Mouse (Mus musculus) layer of hippocampus, adult 2 months (tissue): Measurements from ENCODE around the gene Sgsm3. TPM values are rescaled to one million over a fixed set of nuclear protein-coding genes. Genes with fewer than 3 reads are reported as not detected.
A peak's percentile ranks its signal among the peaks of the same experiment; 100 is the strongest.

Experiments
- DNase-seq, 2 experiments: peaks; one replicate each; pipeline ENCODE4 v3.0.0; 2022; ENCODE audit warnings: low spot score in 2 of 2
- H3K27ac ChIP-seq: fragments of 200-600 bp; 2 replicates; pipeline ENCODE4 v1.8.1; 2022
- H3K4me3 ChIP-seq: fragments of 200-600 bp; 2 replicates; pipeline ENCODE4 v1.8.1; 2022; ENCODE audit warnings: mild to moderate bottlenecking
- CTCF ChIP-seq: fragments of 200-600 bp; conservative IDR thresholded peaks from 2 replicates; pipeline ENCODE4 v1.8.1; 2022; ENCODE audit warnings: antibody characterized with exemption, mild to moderate bottlenecking, moderate library complexity
- total RNA-seq, 2 experiments: library from RNA; stranded (reverse); gene quantifications; 2 replicates each; pipeline ENCODE4 v1.2.3; 2021

The Sgsm3 gene
- total RNA-seq, 2 experiments from 2014 or later = 83.0 to 89.2 TPM

DNA sequence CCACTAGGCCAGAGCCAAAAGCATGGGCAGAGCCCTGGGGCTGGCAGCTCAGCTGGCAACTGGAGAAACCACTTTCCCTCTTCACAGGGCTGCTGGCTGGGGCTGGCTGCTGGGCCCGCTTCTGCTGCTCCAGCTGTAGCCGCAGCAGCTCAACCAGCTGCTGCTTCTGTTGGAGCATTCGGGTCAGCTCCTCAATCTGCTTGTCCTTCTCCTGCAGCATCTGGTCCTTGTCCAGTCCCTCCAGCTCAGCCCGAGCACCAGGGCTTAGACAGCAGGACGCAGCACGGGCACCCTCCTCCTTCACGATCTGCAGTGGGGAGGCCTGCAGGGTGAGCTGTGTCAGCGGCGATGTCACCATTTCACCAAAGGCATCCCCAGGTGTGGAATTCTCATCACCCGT is 38.9 kb downstream of the Sgsm3 start:
- Histone ChIP-seq H3K27ac (peak overlapping the region; percentile 76), H3K4me3 (no peak overlapping the region)
- DNase-seq = no peak
- TF ChIP-seq CTCF = no peak

DNA sequence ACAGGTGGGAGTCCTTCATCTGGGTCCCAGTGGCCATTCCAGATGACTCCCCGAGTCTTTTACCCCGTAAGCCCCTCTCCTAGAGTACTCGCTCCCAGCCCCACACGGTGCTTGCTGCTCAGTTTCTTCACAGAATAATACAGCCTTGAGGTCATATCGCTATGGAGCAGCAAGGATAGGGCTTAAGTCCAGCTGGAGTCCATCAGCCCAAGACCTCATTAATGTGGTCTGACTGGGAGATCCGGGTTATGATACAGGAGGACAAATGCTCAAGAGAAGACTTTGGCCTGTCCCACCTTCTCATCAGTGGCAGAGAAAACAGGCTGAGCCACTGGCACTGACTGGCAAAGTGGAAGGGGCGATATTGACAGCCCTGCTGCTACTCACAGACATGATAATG is 39.7 kb downstream of the Sgsm3 start:
- no peak for TF ChIP-seq CTCF
- no peak overlapping the region for H3K27ac ChIP-seq

DNA sequence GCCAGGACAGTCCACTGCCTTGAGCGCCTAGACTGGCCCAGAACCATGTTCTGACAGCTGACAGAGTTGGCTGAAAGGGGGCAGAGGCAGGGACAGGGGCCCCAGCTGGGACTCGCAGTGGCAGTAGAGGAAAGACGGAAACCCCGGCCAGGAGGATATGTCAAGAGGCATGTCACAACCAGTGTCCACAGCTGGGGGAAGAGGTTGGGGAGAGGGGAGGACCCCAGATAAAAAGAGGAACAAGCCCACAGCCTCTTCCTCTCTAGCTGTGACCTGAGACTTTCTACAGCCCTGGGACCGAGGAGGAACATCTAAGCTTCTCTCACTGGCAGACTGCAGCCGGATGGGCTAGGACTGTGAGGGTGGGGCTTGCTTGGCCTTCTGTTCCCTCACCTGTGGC is 43.8 kb downstream of the Sgsm3 start:
- no peak for DNase-seq
- Histone ChIP-seq H3K4me3 (no peak overlapping the region), H3K27ac (0 out of 2 replicates have a peak overlapping the region, but pooled peaks have one; percentile 18)
- no peak for TF ChIP-seq CTCF

More for the DNA sequence above, 39.7 kb downstream of the Sgsm3 start:
- H3K4me3 ChIP-seq = no peak overlapping the region
- no peak for DNase-seq

DNA sequence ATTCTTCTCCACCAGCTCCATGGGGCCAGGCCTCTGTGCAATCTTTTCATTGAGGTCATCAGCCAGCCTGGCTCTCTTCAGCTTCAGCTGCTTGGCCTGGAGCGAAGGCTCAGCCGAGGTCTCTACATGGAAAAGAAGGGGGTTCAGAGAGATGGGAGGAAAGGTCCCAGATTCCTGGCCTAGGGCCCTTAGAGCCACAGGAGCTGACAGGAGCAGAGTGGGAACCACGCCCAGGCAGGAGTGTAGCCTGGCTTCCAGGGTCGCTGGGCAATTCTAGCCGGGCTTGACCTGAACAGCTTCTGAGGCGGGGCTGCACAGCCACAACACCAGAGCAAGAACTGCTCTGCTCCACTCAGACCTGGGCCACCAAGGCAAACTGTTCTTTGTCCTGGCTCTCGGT is 44.9 kb downstream of the Sgsm3 start:
- TF ChIP-seq CTCF = no peak
- DNase-seq = no peak
- Histone ChIP-seq H3K27ac (0 out of 2 replicates have a peak overlapping the region, but pooled peaks have one; percentile 14), H3K4me3 (no peak overlapping the region)

DNA sequence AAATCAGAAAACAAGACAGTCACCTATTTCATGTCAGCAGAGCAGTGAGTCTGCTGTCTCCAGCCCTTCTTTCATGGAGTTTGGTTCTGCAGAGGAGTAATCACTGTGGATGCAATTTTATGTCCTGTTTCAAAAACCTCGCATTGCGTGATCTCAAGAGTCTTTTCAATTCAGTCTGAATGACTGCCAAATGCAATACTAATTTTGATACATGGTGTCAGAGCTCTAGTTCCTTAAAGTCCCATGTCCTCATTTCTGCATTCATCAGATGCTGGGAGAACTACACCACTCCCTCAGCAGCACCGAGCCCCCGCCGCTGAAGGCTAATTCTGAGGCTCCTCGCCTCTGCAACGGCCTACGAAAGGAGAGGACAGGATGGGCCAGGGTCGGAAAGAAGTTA is 46.3 kb downstream of the Sgsm3 start:
- Histone ChIP-seq H3K4me3 (no peak overlapping the region), H3K27ac (peak overlapping the region; percentile 48; the same call in 1 of the 2 replicates)
- TF ChIP-seq CTCF = no peak
- no peak for DNase-seq

DNA sequence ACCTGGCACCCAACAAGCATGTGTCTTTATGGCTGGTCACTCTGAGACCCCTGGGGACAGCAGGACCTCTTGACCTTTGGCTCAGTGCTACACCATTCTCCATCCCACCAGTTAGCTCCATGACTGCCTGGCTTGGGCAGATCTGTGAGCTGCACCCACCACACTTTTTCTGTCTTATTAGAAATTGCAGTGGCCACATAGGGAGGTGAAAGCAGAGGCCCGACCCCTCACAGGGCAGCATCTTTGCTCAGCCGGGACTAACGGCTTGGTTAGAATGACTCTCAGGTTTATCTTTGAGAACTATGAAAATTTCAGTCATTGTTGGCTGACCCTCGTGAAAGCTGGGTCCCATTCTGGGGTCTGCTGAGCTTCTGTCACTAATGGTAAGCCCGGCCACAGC is 49.3 kb downstream of the Sgsm3 start:
- Histone ChIP-seq H3K27ac (peak overlapping the region; percentile 53; the same call in 1 of the 2 replicates), H3K4me3 (no peak overlapping the region)
- no peak for TF ChIP-seq CTCF
- DNase-seq = no peak

DNA sequence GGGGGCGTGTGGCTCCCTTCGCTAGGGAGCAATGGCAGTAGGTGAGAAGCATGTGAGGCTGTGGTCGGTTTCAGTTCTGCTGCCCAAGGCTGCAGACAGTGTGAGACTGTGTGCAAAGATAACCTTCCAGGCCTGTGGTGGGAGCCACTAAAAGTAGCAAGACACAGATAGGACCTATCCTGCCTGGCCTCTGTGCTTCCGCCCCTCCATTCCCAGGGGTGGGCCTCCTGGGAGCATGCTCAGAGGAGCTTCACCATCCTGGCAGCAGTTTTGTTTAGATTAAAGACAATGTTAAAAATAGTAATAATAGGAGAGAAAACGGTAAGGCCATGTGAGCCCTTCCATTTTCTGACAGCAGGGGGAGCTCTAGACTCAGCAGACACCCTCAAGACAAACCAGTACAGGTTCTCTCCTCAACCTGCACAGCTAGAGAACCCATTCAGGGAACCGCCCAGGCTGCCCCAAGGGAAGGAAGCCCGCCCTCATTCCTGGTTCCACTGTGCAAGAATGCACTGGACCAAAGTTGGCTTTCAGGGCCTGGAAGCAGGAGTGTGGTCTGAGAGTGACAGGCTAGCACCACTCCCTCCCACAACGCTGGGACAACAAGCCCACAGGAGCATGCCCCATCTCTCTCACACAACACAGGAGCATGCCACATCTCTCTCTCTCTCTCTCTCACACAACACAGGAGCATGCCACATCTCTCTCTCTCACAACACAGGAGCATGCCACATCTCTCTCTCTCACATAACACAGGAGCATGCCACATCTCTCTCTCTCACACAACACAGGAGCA is 50.0 kb downstream of the Sgsm3 start:
- peak; percentile 96 for TF ChIP-seq CTCF
- DNase-seq = peak; percentile 79 to 88
- no peak overlapping the region for H3K4me3 ChIP-seq
- peak overlapping the region; percentile 53; the same call in 1 of the 2 replicates for H3K27ac ChIP-seq

DNA sequence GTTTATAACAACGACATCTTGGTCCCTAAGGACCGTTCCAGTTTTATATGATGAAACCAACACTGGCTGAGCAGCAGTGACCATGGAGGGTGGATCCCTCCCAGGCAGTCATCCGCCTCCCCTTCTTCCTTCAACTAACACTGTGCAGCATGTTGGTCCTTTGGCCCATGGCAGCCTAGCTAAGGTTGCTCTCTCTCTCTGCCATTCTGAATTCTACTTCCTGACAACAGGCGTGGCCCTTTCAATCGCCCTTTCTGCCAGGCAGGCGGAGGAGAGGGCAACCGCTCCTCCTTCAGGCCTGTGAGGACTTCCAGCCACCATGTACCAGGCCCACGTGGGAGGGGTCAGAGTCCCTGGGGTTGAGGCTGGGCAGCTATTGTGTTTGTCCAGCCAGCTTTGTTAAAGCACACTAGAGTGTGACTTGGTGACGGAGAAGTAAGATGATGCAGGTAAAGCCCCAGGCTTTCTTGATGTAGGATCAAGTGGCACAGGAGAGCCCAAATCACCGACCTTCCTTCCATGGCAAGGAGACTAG is 53.4 kb downstream of the Sgsm3 start:
- H3K4me3 ChIP-seq = no peak overlapping the region
- TF ChIP-seq CTCF = no peak
- DNase-seq = no peak
- H3K27ac ChIP-seq = no peak overlapping the region

DNA sequence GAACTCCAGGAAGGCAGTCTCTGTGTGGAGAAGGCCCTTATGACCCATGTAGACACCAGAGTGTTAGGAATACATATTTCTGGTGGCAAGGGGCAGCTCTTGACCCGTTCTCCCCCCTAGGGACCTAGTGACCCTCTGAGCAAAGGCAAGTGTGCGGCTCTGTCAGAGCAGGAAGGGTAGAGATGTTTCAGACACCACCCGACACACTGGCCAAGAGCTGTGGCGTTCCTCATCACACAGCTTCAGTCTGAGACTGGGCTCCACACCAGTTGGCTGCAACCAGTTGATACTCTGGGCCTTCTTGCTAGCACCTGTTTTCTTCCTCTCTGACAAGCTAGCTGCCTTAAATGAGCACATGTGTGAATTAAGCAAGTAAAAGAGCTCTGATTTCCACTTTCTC is 54.0 kb downstream of the Sgsm3 start:
- peak in 1 of 2 experiments; percentile 8 for DNase-seq
- Histone ChIP-seq H3K4me3 (no peak overlapping the region), H3K27ac (no peak overlapping the region; the same call in 1 of the 2 replicates)
- TF ChIP-seq CTCF = no peak

DNA sequence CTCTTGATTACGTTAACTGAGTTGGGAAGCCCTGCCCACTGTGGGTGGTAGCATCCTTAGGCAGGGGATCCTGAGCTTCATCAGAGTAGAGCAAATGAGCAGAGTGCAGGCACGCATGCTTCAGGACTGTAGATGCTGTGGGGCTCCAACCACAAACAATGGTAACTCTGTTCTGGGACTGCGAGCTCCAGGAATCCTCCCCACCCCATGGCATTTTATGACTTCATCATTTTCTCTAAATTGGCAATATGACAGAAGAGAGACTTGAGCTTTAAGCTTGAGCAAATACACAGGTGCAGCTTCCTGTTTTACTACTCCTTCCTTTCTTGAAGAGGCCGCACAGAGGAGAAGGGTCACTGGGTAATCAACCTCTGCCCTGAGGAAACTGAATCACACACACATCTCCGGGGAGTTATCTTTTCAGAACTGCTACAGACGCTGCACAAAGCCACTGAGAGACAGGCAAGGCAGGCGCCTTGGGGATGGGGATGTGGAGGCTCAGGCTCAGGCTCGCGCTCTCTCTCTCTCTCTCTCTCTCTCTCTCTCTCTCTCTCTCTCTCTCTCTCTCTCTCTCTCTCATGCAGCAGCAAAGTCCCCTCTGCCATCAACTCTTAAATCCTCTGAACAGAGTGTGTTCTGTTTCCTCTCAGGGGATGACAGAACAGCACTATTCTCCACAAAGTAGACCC is 55.5 kb downstream of the Sgsm3 start:
- H3K27ac ChIP-seq = peak overlapping the region; percentile 57
- TF ChIP-seq CTCF = no peak
- no peak for DNase-seq
- no peak overlapping the region for H3K4me3 ChIP-seq

DNA sequence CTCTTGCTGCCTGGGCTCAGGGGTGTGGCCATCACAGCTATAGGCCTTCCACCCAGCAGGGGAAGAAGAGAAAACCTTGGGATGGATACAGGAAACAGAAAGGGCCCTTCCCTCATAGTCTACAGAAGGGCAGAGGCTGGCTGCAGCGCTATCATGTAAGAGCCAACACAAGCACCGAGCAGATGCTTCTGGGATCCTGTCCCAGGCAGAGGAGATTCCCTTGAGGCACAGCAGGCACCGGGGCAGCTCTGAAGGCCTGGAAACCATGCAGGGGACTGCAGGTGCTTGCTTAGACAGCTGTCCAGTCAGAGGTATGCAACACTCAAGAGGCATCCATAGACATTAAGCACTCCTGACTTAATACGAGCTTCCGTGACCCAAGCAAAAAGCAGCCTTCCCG is 56.6 kb downstream of the Sgsm3 start:
- no peak for TF ChIP-seq CTCF

DNA sequence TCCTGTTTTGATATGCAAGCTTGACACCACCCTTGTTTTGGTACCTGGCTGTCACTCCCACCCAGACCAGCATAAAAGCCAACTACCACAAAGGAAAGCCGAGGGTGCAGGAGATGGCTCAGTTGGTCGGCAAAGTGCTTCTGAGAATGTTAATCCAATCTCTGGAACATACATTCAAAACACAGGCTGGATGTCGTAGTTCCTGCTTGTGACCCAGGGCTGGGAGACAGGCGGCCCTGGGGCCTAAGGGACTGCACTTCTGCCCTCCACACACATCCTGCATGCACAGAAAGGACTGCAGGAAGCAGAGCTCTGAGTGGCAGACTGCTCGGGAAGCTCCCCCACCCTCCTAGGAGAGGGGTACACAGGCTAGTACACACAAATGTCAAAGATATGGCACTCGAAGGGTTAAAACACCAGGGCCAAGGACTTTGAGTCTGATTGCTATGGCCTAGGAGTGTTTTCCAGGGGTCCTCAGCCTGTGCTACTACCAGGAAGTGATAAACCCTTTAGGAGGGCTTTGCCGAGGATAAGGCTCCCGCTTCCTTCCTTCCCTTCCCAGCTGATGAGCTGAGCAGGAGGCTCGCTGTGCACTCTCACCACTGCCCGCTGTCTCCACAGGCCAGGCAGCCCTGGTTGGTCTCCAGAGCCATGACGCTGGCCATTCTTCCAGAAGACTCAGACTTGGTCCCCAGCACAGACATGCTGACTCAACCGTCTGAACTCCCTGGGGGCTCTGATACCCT is 58.0 kb downstream of the Sgsm3 start:
- no peak for DNase-seq
- no peak overlapping the region for H3K4me3 ChIP-seq
- peak overlapping the region; percentile 48; the same call in 1 of the 2 replicates for H3K27ac ChIP-seq
- no peak for TF ChIP-seq CTCF

More for the DNA sequence above, 56.6 kb downstream of the Sgsm3 start:
- Histone ChIP-seq H3K27ac (peak overlapping the region; percentile 57), H3K4me3 (no peak overlapping the region)
- DNase-seq = no peak

DNA sequence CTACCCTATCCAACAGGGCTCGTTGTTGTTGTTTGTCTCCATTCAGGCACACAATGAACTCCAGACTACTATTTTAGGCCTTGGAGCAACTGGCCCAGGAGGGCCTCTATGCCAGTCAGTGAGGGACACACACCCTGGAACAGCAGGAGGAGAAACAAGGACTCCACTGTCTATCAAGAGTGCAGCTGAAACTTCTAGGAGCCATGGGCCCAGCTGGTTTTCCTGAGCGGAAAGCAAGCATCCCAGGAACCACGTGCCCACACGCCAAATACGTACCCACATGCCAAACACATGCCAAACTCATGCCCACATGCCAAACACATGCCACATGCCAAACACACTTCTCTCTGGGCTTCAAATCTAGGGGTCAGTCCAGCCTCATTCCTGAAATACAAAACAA is 60.9 kb downstream of the Sgsm3 start:
- DNase-seq = no peak
- peak overlapping the region; percentile 61; the same call in 1 of the 2 replicates for H3K27ac ChIP-seq
- no peak for TF ChIP-seq CTCF
- H3K4me3 ChIP-seq = no peak overlapping the region
